22 mouse cellular contexts compared by ENCODE assay signal in genomic region chr7:90473511-90473910, GRCm38 (mm10). TPM values are rescaled to one million over a fixed set of nuclear protein-coding genes. Genes with fewer than 3 reads are reported as not detected.
"Had no signal": no experiment of that assay in that cellular context is flagged by ENCODE, and none has a peak within 500 bp of the region (broad histone marks: within the 10 kb centered on the region; RNA-seq: fewer than 3 reads in every experiment).

No protein-coding gene starts in this region.

- H3K9ac ChIP-seq: limb, embryonic 12.5 days; limb, embryonic 15.5 days; liver, embryonic 14.5 days; liver, postnatal 0 days; lung, embryonic 14.5 days; midbrain, embryonic 13.5 days; neural tube, embryonic 12.5 days; stomach, embryonic 15.5 days had no signal

- H3K27ac ChIP-seq: layer of hippocampus, adult 2 months; limb, embryonic 12.5 days; limb, embryonic 15.5 days; liver, embryonic 14.5 days; macrophage; midbrain, embryonic 13.5 days; neural tube, embryonic 12.5 days; stomach, embryonic 15.5 days had no signal

- H3K4me3 ChIP-seq: layer of hippocampus, adult 2 months; limb, embryonic 12.5 days; limb, embryonic 15.5 days; midbrain, embryonic 13.5 days; neural tube, embryonic 12.5 days; stomach, embryonic 15.5 days had no signal

- DNase-seq: kidney, adult 9 months; kidney, postnatal 14 days; left cerebral cortex, postnatal 4 days; liver, postnatal 0 days; lung, embryonic 14.5 days; retina, postnatal 1 day; right cerebral cortex, postnatal 25 days; spleen, adult 18-20 months; thymus, adult 18-20 months; thymus, postnatal 36 days had no signal

- H3K36me3 ChIP-seq: stomach, embryonic 15.5 days had no signal

- ATAC-seq: liver, postnatal 0 days; lung, postnatal 0 days; midbrain, embryonic 13.5 days had no signal

- H3K9me3 ChIP-seq: limb, embryonic 12.5 days; limb, embryonic 15.5 days; midbrain, embryonic 13.5 days; neural tube, embryonic 12.5 days; stomach, embryonic 15.5 days had no signal

- H3K27me3 ChIP-seq: limb, embryonic 15.5 days; midbrain, embryonic 13.5 days; neural tube, embryonic 12.5 days; stomach, embryonic 15.5 days had no signal

- H3K4me1 ChIP-seq: stomach, embryonic 15.5 days had no signal

- H3K4me2 ChIP-seq: limb, embryonic 12.5 days; limb, embryonic 15.5 days; liver, embryonic 11.5 days; lung, embryonic 14.5 days; midbrain, embryonic 13.5 days; neural tube, embryonic 12.5 days; stomach, embryonic 15.5 days had no signal

RNA-seq across cellular contexts. Expression of gene Ccdc89, which starts 47.1 kb away (rescaled TPM):
- total RNA-seq: megakaryocyte, adult 5-6 weeks; neutrophil, adult 5-6 weeks had no signal
